Mouse (Mus musculus) brain, embryonic 14.5 days (tissue): ENCODE results near the gene Prkacb.

Experiments used
- CTCF ChIP-seq: fragments of 200-500 bp; IDR thresholded peaks from 2 replicates; pipeline ENCODE4 v1.5.1; 2012; ENCODE audit warnings: inconsistent platforms, mild to moderate bottlenecking, moderate library complexity, borderline replicate concordance; ENCODE audit not compliant: insufficient read depth, insufficient read length; ENCODE audit errors: extremely low read depth
- POLR2A ChIP-seq: fragments of 200-500 bp; IDR thresholded peaks from 2 replicates; pipeline ENCODE4 v1.6.1; 2012; ENCODE audit warnings: mild to moderate bottlenecking, inconsistent platforms, borderline replicate concordance; ENCODE audit not compliant: poor library complexity, insufficient read depth, insufficient read length, severe bottlenecking; ENCODE audit errors: extremely low read depth

DNA sequence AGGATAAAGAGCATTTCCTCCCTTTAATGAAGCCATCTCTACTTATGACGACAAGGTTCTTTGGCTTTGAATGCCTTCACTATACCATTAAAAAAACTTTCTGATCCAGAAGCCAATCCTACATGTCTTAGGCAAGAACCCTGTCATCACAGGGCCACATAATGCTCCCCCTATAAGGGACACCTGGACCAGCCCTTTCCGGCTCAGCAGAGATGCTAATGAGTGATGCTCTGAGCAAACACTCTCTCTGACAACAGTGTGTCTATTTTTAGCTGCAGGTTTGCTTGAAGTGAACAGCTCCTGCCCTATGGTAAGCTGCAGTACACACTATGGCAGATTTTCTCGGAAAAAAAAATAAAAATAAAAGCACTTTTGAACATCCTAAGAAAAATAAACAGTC is 43.9 kb downstream of the Prkacb start:
- TF ChIP-seq CTCF (no peak), POLR2A (no peak)
